Mouse (Mus musculus) brain, embryonic 18.5 days (tissue): Measurements from ENCODE around the gene Cask.

ENCODE experiments used
- DNase-seq: peaks from one replicate; pipeline ENCODE4 v3.0.0-alpha.2; 2012; ENCODE audit warnings: low read depth, low spot score

Cask gene

GRCm38 (mm10) chrX:13720296-13720829 is 130.8 kb downstream of the Cask start:
- no peak for DNase-seq

DNA sequence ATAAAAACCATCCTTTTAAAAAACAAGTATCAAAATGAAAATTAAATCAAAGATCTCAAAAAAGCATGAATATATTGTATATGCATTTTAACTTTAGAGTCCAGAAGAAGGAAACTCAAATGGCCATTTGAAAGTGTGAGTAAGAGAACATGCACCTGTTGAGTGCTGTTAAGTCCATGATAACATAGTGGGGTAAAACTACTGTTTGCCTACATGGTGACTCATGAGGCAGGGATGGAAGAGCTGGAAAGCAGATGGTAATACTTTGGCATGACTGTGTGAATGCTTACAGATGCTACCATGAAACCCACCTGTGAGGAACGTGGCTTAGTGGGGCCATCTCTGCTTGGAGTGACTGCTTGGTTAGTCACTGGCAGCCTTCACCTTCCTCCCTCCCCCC is 132.9 kb downstream of the Cask start:
- DNase-seq: no peak

- no peak for DNase-seq
These were observed 134.2 kb downstream of the Cask start for GRCm38 (mm10) chrX:13716796-13717569.

DNA sequence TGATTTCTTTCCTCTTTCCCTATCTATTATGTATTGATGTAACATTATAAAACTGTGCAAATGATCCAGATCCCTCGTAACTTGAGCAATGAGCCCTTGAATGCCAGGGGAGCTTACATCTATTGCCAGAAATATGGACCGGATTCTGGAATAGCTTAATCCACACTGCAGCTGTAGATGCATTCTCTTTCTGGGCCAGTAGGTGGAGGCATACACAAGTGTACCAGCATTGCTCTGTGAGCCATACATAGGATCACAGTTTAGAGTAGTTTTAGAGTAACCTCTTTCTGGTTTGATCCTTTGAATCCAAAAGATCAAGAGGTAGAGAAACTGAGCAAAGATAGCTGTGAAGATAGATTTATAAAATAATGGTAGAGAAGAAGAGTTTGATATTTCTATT is 141.0 kb downstream of the Cask start:
- peak; percentile 12 for DNase-seq

DNA sequence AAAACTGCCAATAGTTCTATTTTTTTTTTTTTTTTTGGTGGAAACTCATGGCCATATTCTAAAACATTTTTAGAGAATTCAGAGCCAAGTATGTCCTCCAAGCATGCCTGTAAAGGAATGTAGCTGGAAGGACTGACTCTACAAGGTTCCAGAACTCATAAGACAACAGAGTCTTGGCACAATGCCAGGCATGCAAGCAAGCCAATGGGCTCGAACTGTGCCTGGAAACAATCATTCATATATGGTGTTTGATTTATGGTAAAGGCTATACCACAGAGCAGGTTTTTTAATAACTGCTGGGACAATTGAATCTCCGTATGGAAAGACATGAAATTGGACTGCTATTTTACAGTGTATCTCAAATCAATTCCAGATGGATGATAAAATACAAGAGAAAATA is 146.1 kb downstream of the Cask start:
- DNase-seq: no peak

DNA sequence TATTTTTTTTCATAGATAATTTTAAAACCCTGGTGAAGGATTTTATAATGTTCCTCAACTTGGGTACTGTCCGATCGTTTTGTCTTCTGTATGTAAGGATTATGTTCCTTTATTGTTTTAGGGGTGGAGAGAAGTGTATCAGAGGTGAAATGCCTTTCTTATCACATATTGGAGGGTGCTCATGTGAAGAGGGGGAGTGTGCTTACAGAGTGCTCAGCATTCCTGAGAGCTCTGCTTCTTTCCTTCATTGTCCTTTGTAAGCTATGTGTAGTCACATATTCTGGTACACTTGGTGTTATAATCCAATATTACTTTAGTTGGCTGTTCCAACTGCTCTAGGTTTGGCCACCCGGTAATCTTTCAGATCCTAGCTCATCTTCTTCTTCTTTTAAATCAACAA is 150.5 kb downstream of the Cask start:
- DNase-seq: no peak

- DNase-seq: no peak
These were observed 159.3 kb downstream of the Cask start for GRCm38 (mm10) chrX:13691865-13692264.

- no peak for DNase-seq
These were observed 162.8 kb downstream of the Cask start for GRCm38 (mm10) chrX:13688356-13688755.

- DNase-seq: no peak
These were observed 164.6 kb downstream of the Cask start for GRCm38 (mm10) chrX:13686589-13686988.

GRCm38 (mm10) chrX:13681748-13682147 is 169.4 kb downstream of the Cask start:
- DNase-seq: no peak

GRCm38 (mm10) chrX:13673001-13673400 is 178.2 kb downstream of the Cask start:
- no peak for DNase-seq

GRCm38 (mm10) chrX:13670342-13670741 is 180.8 kb downstream of the Cask start:
- no peak for DNase-seq

GRCm38 (mm10) chrX:13668867-13669266 is 182.3 kb downstream of the Cask start:
- DNase-seq: no peak

- DNase-seq: no peak
These were observed 190.1 kb downstream of the Cask start, which contains the start of gene Gpr82 for GRCm38 (mm10) chrX:13661063-13661462. Gpr82 (plus strand) TSS chrX:13661363.

GRCm38 (mm10) chrX:13659201-13659890 is 191.8 kb downstream of the Cask start:
- no peak for DNase-seq

- DNase-seq: no peak
These were observed 192.5 kb downstream of the Cask start for GRCm38 (mm10) chrX:13658616-13659140.

DNA sequence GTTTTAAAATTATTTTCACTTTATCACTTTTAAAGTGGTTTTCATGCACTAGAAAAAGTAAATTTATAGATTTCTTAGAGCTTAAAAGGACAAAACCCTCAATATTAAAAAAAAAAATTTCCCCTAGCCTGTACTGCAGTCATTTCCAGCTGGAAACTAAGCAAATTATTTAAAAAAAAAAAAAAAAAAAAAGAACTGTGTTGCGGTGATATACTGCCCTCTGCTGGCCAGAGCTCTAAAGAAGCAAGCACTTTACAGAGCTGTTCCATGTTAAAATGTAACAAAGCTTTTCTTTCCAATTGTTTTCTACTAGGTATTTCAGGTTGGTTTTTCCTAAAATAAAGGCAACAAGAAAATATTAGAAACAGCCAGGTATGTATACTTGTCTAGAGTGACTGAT is 194.4 kb downstream of the Cask start:
- peak; percentile 14 for DNase-seq

GRCm38 (mm10) chrX:13655906-13656305 is 195.3 kb downstream of the Cask start:
- no peak for DNase-seq

DNA sequence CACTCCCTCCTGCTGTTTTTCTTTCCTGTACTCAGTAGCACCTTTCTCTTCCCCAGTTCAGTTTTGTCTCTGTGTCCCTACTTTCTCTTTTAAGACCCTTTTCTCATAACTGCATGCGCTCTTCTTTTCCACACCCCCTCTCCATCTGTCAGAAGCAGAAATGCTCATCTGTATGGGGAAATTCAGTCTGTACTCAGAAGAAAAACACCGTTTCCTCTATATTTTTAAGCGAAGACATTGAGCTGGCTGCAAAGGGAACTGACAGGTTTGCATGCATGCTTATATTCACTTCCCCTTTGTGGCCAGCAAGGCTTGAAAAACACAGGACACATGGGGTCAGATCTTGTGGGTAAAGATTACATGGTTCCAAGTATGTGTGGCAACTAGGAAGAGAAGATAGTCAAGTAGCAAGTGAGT is 196.2 kb downstream of the Cask start:
- DNase-seq: no peak

- DNase-seq: no peak
These were observed 198.9 kb downstream of the Cask start for GRCm38 (mm10) chrX:13652291-13652690.

DNA sequence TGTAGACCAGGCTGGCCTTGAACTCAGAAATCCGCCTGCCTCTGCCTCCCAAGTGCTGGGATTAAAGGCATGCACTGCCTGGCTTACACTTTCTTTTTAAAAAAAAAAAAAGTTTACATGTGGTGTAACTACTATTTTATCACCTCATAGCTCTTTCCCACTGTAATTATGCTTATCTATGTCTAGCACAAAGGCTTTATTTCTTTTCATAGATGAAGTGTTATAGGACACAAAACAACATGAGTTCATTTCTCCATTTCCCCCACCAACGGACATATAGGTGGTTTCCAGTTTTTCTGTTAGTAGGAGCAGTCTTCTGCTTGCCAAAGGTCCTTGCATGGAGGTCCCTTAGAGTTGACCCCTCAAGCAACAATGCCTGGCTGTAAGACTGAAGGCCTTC is 199.3 kb downstream of the Cask start:
- no peak for DNase-seq

DNA sequence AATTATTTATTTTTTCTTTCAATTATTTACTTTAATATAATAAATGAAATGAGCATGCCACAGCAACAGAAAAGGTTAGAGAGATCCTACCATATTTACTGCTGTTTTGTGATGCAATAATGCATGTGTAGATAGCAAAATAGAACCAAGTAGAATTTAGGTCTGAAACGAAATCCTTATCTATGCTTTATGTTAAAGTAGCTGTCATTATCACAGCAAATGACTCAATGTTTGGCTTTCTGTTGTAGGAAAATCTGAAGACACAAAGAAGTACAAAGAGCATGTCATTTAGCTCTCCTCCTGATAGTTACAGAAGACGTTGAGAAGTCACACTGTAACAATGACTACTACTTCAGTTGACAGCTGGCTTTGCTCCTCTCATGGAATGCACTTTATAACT is 212.3 kb downstream of the Cask start:
- no peak for DNase-seq

DNA sequence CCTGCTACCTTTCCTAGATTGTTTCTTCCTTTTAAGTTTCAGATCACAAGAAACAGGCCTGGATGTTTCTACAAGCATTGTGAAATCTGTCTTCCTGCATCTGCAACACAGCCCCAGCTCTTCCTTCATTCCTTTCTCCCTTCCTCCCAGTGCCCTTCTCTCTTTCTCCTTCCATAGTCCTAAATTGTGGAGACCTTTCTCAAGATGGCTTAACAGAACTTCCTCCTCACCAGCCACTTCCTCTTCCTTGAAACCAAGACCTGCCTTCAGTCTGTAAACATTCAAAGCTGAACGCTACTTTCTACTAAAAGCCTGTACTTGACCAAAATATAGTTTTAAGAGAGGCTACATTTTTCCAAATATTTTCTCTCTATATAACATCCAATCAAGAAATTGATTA is 214.8 kb downstream of the Cask start:
- DNase-seq: no peak
